Mouse (Mus musculus) MEL-GATA-1-ER (cell line): ENCODE results near the gene Acot6.

Experiments
- DNase-seq: peaks from one replicate; pipeline ENCODE4 v3.0.0-alpha.2; 2012; ENCODE audit warnings: low read depth; ENCODE audit errors: extremely low read depth

Acot6 gene

DNA sequence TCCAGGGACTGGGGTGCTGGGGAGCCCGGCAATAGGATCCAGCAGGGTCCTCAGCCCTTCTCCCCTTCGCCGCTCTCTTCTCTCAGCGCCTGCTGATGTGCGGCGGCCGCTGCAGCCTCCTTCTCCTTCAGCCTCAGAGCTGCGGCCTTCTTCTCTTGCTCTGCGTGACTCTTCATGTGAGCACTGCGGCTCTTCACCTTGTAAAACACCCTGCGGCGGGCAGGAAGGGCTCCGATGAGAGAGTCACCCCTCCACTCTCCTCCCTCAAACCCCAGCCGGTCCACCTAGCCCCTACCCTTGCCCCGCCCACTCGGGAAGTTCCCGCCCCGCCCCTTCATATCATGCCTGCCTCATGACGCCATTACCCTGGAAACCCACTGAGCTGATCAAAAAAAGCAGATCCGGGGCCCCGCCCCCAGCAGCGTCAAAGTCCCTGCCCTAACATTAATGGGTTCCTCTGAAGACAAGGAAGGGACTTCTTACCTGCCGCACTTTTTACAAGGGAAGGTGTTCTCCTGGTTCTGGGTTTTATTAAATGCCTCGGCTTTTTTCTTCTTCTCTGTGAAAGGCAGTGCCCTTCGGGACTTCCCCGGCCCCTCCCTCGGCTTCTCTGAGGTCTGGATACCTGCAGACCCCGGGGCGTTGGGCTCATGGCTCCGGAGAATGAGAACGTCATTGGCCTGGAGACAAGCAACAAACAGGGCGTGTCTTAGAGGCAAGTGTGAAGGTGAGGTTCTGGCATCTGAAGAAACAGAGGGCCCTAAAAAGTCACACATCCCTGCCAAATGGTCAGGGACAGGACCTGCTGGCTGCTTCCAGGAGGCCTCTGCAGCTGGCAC lies 52.1 kb downstream of the Acot6 start:
- DNase-seq = no peak

DNA sequence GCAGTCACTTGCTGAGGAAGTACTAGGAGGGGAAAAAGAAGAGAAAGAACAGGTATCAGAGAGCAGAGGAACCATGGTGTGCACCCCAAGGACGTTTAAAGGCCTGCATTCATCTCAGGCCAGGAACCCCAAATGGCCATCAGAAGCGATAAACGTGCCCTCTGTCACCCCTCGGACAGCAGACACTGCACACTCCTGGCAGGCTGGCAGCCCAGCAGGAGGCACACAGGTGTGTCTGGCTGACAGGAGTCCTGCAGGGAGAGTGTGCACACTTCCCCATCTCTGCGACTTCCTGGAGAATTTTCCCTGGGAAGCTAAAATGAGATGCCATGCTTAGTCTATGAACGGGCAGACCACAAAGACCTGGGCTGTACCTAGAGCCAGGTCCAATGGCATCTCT lies 53.0 kb downstream of the Acot6 start:
- DNase-seq = no peak

GRCm38 (mm10) chr12:84154786-84155522 lies 54.5 kb downstream of the Acot6 start:
- no peak for DNase-seq

- no peak for DNase-seq
Observed at GRCm38 (mm10) chr12:84155523-84155871, 55.0 kb downstream of the Acot6 start.

DNA sequence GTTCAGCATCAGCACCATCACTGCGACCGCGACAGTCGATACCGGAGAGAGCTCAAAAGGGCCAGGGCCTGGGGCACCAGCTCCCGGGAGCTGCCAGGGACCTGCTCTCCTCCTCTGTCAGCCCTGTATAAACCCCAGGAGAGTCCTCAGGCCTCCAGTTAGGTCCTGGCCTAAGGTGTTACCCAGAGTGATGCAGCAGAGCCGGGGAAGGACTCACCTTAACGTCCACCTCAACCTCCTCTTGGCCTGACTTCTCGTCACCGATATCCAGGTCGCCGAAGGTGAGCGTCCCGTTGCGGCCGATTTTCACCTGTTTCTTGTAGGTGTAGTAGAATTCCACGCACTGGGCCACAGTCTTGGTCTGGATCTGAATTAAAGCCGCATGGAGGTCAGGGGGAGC lies 55.8 kb downstream of the Acot6 start:
- no peak for DNase-seq

GRCm38 (mm10) chr12:84158156-84158555 lies 57.7 kb downstream of the Acot6 start:
- no peak for DNase-seq

DNA sequence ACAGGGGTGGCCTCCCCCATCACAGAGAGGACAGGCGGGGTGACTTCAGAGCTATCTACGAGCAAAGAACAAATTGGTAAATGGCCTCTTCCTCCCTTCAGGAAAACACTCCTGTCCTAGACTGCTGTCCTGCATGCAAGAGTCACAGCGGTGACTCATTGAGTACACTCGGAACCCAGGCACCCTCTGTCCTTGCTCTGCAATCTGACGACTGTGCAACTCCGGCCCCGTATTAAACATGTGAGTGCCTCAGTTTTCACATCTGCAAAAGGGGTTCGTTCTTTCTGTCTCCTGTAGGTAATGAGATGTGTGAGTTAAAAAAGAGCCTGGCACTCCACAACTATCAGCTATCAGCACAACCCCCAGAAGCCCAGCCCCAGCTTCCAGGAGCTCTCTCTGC lies 60.0 kb downstream of the Acot6 start:
- no peak for DNase-seq
